Mouse (Mus musculus): ENCODE data around the gene Bcorl1. TPM values are rescaled to one million over a fixed set of nuclear protein-coding genes. Genes with fewer than 3 reads are reported as not detected.

The Bcorl1 gene
- polyA plus RNA-seq, 1 experiment from 2014 or later, result 2.1 TPM

DNA sequence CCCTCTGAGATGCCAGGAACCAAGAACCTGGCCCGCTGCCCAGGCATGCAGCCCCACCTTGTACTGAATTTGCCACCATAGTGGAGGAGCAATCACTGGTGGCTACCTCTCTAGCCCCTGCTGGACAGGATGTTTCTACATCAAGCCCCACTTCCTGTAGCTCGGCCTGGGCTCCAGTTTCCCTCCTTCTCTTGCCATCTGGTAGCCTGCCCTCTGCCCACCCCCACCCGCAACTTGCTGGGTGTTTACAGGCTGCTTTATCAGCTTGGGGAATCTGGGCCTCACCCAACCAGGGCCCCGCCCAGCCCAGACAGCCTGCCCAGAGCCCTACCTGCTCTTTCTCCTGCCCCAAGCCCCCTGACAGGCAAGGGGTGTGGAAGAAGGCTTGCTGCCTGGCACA is 97.9 kb downstream of the Bcorl1 start:
- 0 out of 2 replicates have a peak overlapping the region, but pooled peaks have one; percentile 18 for H3K27ac ChIP-seq (replicated peaks)
- 52% methylated on average over 4 of the region's 4 CpGs for WGBS

DNA sequence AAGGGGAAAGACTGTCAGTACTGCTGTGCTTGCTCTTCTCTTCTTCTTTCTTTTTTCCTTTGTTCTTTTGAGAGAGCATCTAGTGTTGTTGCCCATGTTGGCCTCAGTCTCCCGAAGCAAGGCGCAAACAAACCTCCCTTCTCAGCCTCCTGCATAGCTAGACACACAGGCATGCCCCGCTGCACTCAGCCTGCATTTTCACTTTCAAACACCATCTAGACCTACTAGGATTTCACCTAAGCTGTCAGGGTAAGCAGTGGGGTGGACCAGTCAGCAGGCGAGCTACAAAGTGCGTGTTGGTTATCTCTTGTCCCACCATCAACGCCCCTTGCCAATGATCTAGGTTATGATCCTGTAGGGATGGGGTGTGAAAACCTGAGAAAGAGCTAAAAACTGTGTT is 100.4 kb downstream of the Bcorl1 start:
- WGBS, result 88% methylated on average over 6 of the region's 6 CpGs
- H3K4me1 ChIP-seq (replicated peaks; ENCODE audit: control insufficient read depth, insufficient read depth), result no peaks in the 10 kb centered on the region
- no peaks in the 10 kb centered on the region for H3K27me3 ChIP-seq (ENCODE audit: control insufficient read depth, insufficient read depth, low read length)
- TF ChIP-seq CTCF (IDR thresholded peaks at IDR 0.05; ENCODE audit: low read depth) (no peak), EP300 (optimal IDR thresholded peaks at IDR 0.05) (no peak)
- no peak for ATAC-seq (ENCODE audit: low FRiP score, low TSS enrichment)
- no peak overlapping the region for H3K9ac ChIP-seq (ENCODE audit: low read length)
- DNase-seq (ENCODE audit: low spot score), result no peak
- no peaks in the 10 kb centered on the region for H3K36me3 ChIP-seq (ENCODE audit: control insufficient read depth, insufficient read depth, low read length)
- no peak overlapping the region for H3K4me2 ChIP-seq (replicated peaks; ENCODE audit: low read depth)
- no peak overlapping the region for H3K27ac ChIP-seq (replicated peaks)
- no peaks in the 10 kb centered on the region for H3K9me3 ChIP-seq (ENCODE audit: control insufficient read depth, low read length)
- no peak overlapping the region for H3K4me3 ChIP-seq (ENCODE audit: low read depth, low read length)

More for the DNA sequence above, 97.9 kb downstream of the Bcorl1 start:
- Histone ChIP-seq H3K27me3 (ENCODE audit: control insufficient read depth, insufficient read depth, low read length) (no peaks in the 10 kb centered on the region), H3K4me1 (replicated peaks; ENCODE audit: control insufficient read depth, insufficient read depth) (no peaks in the 10 kb centered on the region), H3K9ac (ENCODE audit: low read length) (no peak overlapping the region), H3K4me2 (replicated peaks; ENCODE audit: low read depth) (no peak overlapping the region), H3K36me3 (ENCODE audit: control insufficient read depth, insufficient read depth, low read length) (no peaks in the 10 kb centered on the region), H3K9me3 (ENCODE audit: control insufficient read depth, low read length) (no peaks in the 10 kb centered on the region), H3K4me3 (ENCODE audit: low read depth, low read length) (no peak overlapping the region)
- TF ChIP-seq EP300 (optimal IDR thresholded peaks at IDR 0.05), result no peak
- ATAC-seq (ENCODE audit: low FRiP score, low TSS enrichment), result peak; percentile 54
- peak; percentile 52 for DNase-seq (ENCODE audit: low spot score)

DNA sequence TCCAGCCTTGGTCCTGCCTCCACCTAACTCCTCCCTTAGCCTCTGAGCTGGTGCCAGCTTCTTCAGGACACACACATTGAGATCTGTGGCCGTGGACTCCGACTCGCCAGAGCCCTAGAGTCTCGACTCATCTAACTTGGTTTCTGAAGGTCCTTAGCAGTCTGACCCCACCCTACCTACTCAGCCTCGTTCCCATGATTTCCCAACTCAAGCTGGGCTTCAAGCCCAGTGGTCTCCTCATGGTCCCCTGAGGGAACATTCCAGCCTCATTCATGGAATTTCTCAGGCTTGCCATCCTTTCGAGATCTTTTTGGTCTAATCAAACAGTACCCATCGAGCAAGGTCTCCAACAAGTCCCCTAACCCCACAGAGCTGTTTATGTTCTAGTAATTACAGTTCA is 100.8 kb downstream of the Bcorl1 start:
- no peaks in the 10 kb centered on the region for H3K36me3 ChIP-seq (ENCODE audit: control insufficient read depth, insufficient read depth, low read length)
- no peak overlapping the region for H3K27ac ChIP-seq (replicated peaks)
- no peak overlapping the region for H3K4me3 ChIP-seq (ENCODE audit: low read depth, low read length)
- H3K9ac ChIP-seq (ENCODE audit: low read length), result no peak overlapping the region
- H3K27me3 ChIP-seq (ENCODE audit: control insufficient read depth, insufficient read depth, low read length), result no peaks in the 10 kb centered on the region
- no peak for ATAC-seq (ENCODE audit: low FRiP score, low TSS enrichment)
- no peak for DNase-seq (ENCODE audit: low spot score)
- WGBS, result 58% methylated on average over 7 of the region's 7 CpGs
- H3K4me1 ChIP-seq (replicated peaks; ENCODE audit: control insufficient read depth, insufficient read depth), result no peaks in the 10 kb centered on the region
- TF ChIP-seq EP300 (optimal IDR thresholded peaks at IDR 0.05), result no peak
- H3K9me3 ChIP-seq (ENCODE audit: control insufficient read depth, low read length), result no peaks in the 10 kb centered on the region
- no peak overlapping the region for H3K4me2 ChIP-seq (replicated peaks; ENCODE audit: low read depth)

DNA sequence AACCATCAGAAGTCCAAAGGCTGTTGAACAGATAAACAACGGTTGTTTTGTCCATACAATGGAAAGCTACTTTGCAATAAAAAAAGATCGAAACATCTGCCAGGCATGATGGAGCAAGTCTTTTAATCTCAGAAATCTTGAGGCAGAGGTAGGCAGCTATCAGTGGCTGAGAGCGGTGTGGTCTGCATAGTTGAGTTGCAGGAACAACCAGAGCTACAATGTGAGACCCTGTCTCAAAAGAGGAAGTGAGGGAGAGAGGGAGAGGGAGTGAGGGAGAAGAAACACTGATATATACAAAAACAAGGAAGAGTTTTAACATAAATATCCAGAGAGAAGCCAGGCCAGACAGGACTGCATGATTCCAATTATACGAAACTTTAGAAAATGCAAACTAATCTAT is 103.5 kb downstream of the Bcorl1 start:
- no peaks in the 10 kb centered on the region for H3K4me1 ChIP-seq (replicated peaks; ENCODE audit: control insufficient read depth, insufficient read depth)
- no peaks in the 10 kb centered on the region for H3K36me3 ChIP-seq (ENCODE audit: control insufficient read depth, insufficient read depth, low read length)
- ATAC-seq (ENCODE audit: low FRiP score, low TSS enrichment) (no peak), DNase-seq (ENCODE audit: low spot score) (no peak)
- WGBS, result 73% methylated on average over 4 of the region's 4 CpGs
- no peak overlapping the region for H3K9ac ChIP-seq (ENCODE audit: low read length)
- H3K4me3 ChIP-seq (ENCODE audit: low read depth, low read length), result no peak overlapping the region
- no peak overlapping the region for H3K4me2 ChIP-seq (replicated peaks; ENCODE audit: low read depth)
- H3K27me3 ChIP-seq (ENCODE audit: control insufficient read depth, insufficient read depth, low read length), result no peaks in the 10 kb centered on the region
- H3K9me3 ChIP-seq (ENCODE audit: control insufficient read depth, low read length), result no peaks in the 10 kb centered on the region
- TF ChIP-seq EP300 (optimal IDR thresholded peaks at IDR 0.05) (no peak), CTCF (IDR thresholded peaks at IDR 0.05; ENCODE audit: low read depth) (no peak)
- no peak overlapping the region for H3K27ac ChIP-seq (replicated peaks)

DNA sequence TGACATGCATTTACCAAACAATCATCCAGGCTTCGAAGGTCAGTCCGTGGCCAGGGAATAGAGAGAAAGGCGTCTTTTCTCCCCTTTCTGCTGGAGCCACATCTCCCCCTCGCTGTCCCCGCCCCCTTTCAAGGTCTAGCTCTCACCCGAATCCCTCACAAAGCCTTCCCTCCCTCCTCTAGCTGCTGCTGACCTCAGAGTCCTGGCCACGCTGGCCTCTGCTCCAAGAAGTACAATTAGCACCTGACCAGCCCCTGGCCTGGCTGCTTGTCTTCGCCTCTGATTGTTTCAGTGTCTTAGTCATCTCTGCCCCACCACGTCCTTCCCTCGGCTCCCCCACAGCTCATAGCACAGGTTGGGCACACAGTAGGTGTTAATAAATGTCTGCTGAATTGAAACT is 108.5 kb downstream of the Bcorl1 start:
- WGBS, result 50% methylated on average over 10 of the region's 10 CpGs
- TF ChIP-seq CTCF (IDR thresholded peaks at IDR 0.05; ENCODE audit: low read depth) (no peak), EP300 (optimal IDR thresholded peaks at IDR 0.05) (no peak)
- DNase-seq (ENCODE audit: low spot score) (no peak), ATAC-seq (ENCODE audit: low FRiP score, low TSS enrichment) (no peak)
- Histone ChIP-seq H3K4me2 (replicated peaks; ENCODE audit: low read depth) (no peak overlapping the region), H3K27ac (replicated peaks) (no peak overlapping the region), H3K36me3 (ENCODE audit: control insufficient read depth, insufficient read depth, low read length) (no peaks in the 10 kb centered on the region), H3K4me3 (ENCODE audit: low read depth, low read length) (no peak overlapping the region), H3K27me3 (ENCODE audit: control insufficient read depth, insufficient read depth, low read length) (no peaks in the 10 kb centered on the region), H3K9ac (ENCODE audit: low read length) (no peak overlapping the region), H3K4me1 (replicated peaks; ENCODE audit: control insufficient read depth, insufficient read depth) (no peaks in the 10 kb centered on the region), H3K9me3 (ENCODE audit: control insufficient read depth, low read length) (no peaks in the 10 kb centered on the region)

DNA sequence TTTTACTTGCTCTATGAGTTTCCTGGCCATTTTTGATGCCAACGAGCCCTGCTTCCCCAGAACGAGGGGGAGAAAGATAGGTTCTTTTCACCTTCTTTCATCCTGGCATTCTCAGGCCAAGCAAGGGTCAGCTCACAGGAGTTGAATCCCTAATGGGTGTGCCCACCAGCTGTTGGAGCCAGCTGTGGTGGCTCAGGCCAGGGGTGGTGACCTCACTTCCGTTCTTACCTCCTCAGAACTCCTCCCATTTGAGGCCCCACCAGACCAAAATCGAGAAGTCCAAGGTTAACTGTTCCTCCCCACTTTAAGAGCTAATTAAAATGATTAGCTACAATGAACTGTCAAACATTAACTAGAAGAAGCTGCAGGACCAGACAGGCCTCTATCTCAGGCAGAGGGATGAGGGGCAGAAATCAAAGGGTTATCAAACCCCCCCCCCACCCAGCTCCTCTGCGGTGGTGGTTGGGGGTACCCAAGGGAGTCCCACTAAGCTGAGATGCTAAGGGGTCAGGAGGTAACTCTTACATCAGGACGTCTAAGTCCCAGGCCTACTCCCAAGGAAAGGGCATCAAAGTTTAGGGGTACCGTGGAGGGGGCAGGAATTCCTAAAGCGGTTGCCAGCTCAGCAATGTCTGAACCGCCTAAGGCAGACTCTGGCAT is 111.2 kb downstream of the Bcorl1 start:
- no peaks in the 10 kb centered on the region for H3K27me3 ChIP-seq (ENCODE audit: control insufficient read depth, insufficient read depth, low read length)
- 22% methylated on average over 9 of the region's 9 CpGs for WGBS
- no peaks in the 10 kb centered on the region for H3K4me1 ChIP-seq (replicated peaks; ENCODE audit: control insufficient read depth, insufficient read depth)
- H3K27ac ChIP-seq (replicated peaks), result peak overlapping the region; percentile 88
- no peaks in the 10 kb centered on the region for H3K36me3 ChIP-seq (ENCODE audit: control insufficient read depth, insufficient read depth, low read length)
- H3K9ac ChIP-seq (ENCODE audit: low read length), result peak overlapping the region; percentile 76
- TF ChIP-seq EP300 (optimal IDR thresholded peaks at IDR 0.05), result no peak
- no peak for TF ChIP-seq CTCF (IDR thresholded peaks at IDR 0.05; ENCODE audit: low read depth)
- DNase-seq (ENCODE audit: low spot score) (peak; percentile 38), ATAC-seq (ENCODE audit: low FRiP score, low TSS enrichment) (no peak)
- peak overlapping the region; percentile 56 for H3K4me3 ChIP-seq (ENCODE audit: low read depth, low read length)
- peak overlapping the region; percentile 55 for H3K4me2 ChIP-seq (replicated peaks; ENCODE audit: low read depth)
- H3K9me3 ChIP-seq (ENCODE audit: control insufficient read depth, low read length), result no peaks in the 10 kb centered on the region
